Mouse (Mus musculus) limb, embryonic 14.5 days (tissue): ENCODE measurements around the gene Olfr114. TPM values are rescaled to one million over a fixed set of nuclear protein-coding genes. Genes with fewer than 3 reads are reported as not detected.

Experiments used
- ATAC-seq: fragments of 200-750 bp; cut with Nextera tagmentation; 2 replicates; pipeline ENCODE4 v1.8.0; 2017; ENCODE audit warnings: low read depth, moderate number of reproducible peaks, moderate TSS enrichment; ENCODE audit not compliant: low FRiP score
- DNase-seq: peaks from one replicate; pipeline ENCODE4 v3.0.0-alpha.2; 2015; ENCODE audit warnings: low spot score
- H3K27ac ChIP-seq: fragments of 300-500 bp; sonication (generic); replicated peaks from 2 replicates; pipeline ENCODE4 v1.5.1; 2014; ENCODE audit warnings: low read depth, mild to moderate bottlenecking, low read length, moderate library complexity, mixed read lengths
- H3K27me3 ChIP-seq: fragments of 300-500 bp; sonication (generic); 2 replicates; pipeline ENCODE4 v1.6.1; 2014; ENCODE audit warnings: low read length, mixed read lengths; ENCODE audit not compliant: control insufficient read depth, insufficient read depth
- H3K36me3 ChIP-seq: fragments of 300-500 bp; sonication (generic); 2 replicates; pipeline ENCODE4 v1.6.1; 2014; ENCODE audit warnings: mild to moderate bottlenecking, low read length, moderate library complexity, mixed read lengths; ENCODE audit not compliant: control insufficient read depth, insufficient read depth
- H3K4me1 ChIP-seq: fragments of 300-500 bp; sonication (generic); 2 replicates; pipeline ENCODE4 v1.6.1; 2014; ENCODE audit warnings: antibody characterized with exemption, low read length, mixed read lengths; ENCODE audit not compliant: control insufficient read depth, insufficient read depth
- H3K4me2 ChIP-seq: fragments of 300-500 bp; sonication (generic); replicated peaks from 2 replicates; pipeline ENCODE4 v1.6.1; 2014; ENCODE audit warnings: low read depth, mild to moderate bottlenecking, low read length, moderate library complexity; ENCODE audit not compliant: severe bottlenecking
- H3K4me3 ChIP-seq: fragments of 300-500 bp; sonication (generic); replicated peaks from 2 replicates; pipeline ENCODE4 v1.5.1; 2014; ENCODE audit warnings: low read length
- H3K9ac ChIP-seq: fragments of 300-500 bp; sonication (generic); 2 replicates; pipeline ENCODE4 v1.6.1; 2014; ENCODE audit warnings: mild to moderate bottlenecking, low read depth, low read length, moderate library complexity; ENCODE audit not compliant: severe bottlenecking
- H3K9me3 ChIP-seq: fragments of 300-500 bp; sonication (generic); 2 replicates; pipeline ENCODE4 v1.6.1; 2016; ENCODE audit warnings: low read length; ENCODE audit not compliant: control insufficient read depth
- POLR2A ChIP-seq: fragments of 200-500 bp; IDR thresholded peaks from 2 replicates; pipeline ENCODE4 v1.8.0; 2012; ENCODE audit warnings: inconsistent platforms, mild to moderate bottlenecking, moderate library complexity, borderline replicate concordance; ENCODE audit not compliant: insufficient read depth, insufficient read length; ENCODE audit errors: extremely low read depth
- WGBS: fragments of 180-500 bp; shearing (Covaris S2); extraction: QIAGEN DNeasy Blood & Tissue Kit; methylation state at CpG from one replicate; pipeline ENCODE4 v1.1.7; 2014; 5-methylcytosine and 5-hydroxymethylcytosine counted together
- polyA plus RNA-seq, 2 experiments: library from polyadenylated mRNA; depleted of rRNA in 1 of 2; stranded (reverse) in 1 of 2; unstranded in 1 of 2; fragments of >200 nt; fragmentation: Nextera tagmentation in 1 of 2; extraction: Ambion mirVana in 1 of 2; gene quantifications; 2 replicates each; pipeline versions ENCODE4 v1.2.1 to v1.2.3; 2012 to 2014

Olfr114 gene
- polyA plus RNA-seq, 2 experiments: not detected

DNA sequence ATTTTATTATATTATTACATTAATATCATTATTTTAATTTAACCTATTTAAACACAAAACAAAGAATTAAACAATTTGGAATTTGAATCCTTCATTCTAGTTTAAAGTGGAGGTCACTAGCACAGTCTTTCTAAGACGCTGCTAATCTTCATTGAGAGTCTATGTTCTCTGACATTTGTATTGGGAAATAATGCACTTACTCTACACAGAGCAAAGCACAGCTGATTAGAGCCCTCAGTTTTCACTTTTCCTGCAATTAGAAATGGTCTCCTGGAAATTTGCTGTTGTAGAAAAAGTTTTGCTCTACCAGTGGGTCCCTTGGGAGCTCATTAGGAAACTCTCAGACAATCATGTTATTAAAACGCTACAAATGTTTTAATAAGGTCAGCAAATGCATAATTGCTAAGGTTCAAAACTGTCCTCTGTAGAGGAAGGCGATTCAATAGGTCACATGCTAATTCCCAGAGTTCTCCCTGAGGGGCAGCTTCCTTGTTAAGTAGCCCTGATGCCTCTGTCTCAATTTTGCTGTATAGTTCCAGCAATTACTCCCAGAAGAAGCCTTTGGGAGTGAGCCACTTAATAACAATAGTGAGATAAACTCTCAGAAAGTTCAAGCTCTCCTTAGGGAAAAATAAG is 48.6 kb downstream of the Olfr114 start:
- WGBS: 53% methylated on average over 3 of the region's 3 CpGs
- DNase-seq: no peak
- Histone ChIP-seq H3K9me3 (no peaks in the 10 kb centered on the region), H3K4me1 (no peaks in the 10 kb centered on the region), H3K4me2 (no peak overlapping the region), H3K36me3 (no peaks in the 10 kb centered on the region), H3K9ac (no peak overlapping the region), H3K27ac (no peak overlapping the region), H3K4me3 (no peak overlapping the region), H3K27me3 (no peaks in the 10 kb centered on the region)
- no peak for ATAC-seq
- TF ChIP-seq POLR2A: no peak

DNA sequence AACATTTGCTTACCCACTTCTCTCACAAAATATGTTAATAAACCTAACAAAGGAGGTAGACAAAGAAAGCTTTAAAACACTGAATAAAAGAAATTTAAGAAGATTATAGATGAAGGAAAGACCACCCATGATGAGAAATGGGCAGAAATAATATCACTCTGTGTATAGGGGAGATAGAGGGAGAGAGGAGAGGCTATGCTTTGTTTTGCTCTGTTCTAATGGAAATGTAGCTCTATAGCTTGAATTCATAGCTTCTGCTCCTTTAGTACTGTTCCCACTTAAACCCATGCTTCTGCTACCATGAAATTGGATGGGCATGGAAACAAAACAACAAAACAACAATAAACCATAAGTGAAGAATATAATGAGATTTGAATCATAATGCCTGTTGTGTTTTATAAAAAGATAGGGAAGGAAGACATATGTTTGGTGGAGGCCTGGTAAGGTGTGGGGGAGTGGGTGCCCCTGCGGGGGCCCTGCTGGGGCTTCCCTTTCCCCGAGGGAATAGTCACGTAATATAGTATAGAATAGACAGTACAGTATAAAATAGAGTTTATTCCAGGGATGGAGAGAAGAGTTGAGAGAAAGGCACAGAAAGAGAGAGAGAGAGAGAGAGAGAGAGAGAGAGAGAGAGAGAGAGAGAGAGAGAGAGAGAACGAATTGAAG is 51.0 kb downstream of the Olfr114 start:
- DNase-seq: no peak
- H3K4me3 ChIP-seq: no peak overlapping the region
- no peak for ATAC-seq

More for the DNA sequence above, 51.0 kb downstream of the Olfr114 start:
- 83% methylated on average over 4 of the region's 4 CpGs for WGBS
- H3K4me2 ChIP-seq: no peak overlapping the region
- H3K9ac ChIP-seq: no peak overlapping the region
- H3K9me3 ChIP-seq: no peaks in the 10 kb centered on the region
- no peak for TF ChIP-seq POLR2A
- no peaks in the 10 kb centered on the region for H3K36me3 ChIP-seq
- no peaks in the 10 kb centered on the region for H3K4me1 ChIP-seq
- no peaks in the 10 kb centered on the region for H3K27me3 ChIP-seq
- H3K27ac ChIP-seq: no peak overlapping the region

Other genes starting within 250 kb of the Olfr114 start
- gene Olfr104-ps, start 233.2 kb downstream of the Olfr114 start, polyA plus RNA-seq (2012; rRNA removed): not detected in 2 replicates
- not detected in 2 replicates for gene Olfr104-ps, start 233.2 kb downstream of the Olfr114 start, polyA plus RNA-seq (2014; fragmentation: Nextera tagmentation; extraction: Ambion mirVana)
- gene Olfr105-ps, start 213.7 kb downstream of the Olfr114 start, polyA plus RNA-seq (2012; rRNA removed): not detected in 2 replicates
- gene Olfr105-ps, start 213.7 kb downstream of the Olfr114 start, polyA plus RNA-seq (2014; fragmentation: Nextera tagmentation; extraction: Ambion mirVana): not detected in 2 replicates
- not detected in 2 replicates for gene Olfr106-ps, start 202.3 kb downstream of the Olfr114 start, polyA plus RNA-seq (2012; rRNA removed)
- not detected in 2 replicates for gene Olfr106-ps, start 202.3 kb downstream of the Olfr114 start, polyA plus RNA-seq (2014; fragmentation: Nextera tagmentation; extraction: Ambion mirVana)
- not detected in 2 replicates for gene Olfr107, start 193.5 kb downstream of the Olfr114 start, polyA plus RNA-seq (2012; rRNA removed)
- gene Olfr107, start 193.5 kb downstream of the Olfr114 start, polyA plus RNA-seq (2014; fragmentation: Nextera tagmentation; extraction: Ambion mirVana): not detected in 2 replicates
- not detected in 2 replicates for gene Olfr108, start 147.3 kb downstream of the Olfr114 start, polyA plus RNA-seq (2012; rRNA removed)
- gene Olfr108, start 147.3 kb downstream of the Olfr114 start, polyA plus RNA-seq (2014; fragmentation: Nextera tagmentation; extraction: Ambion mirVana): not detected in 2 replicates
- gene Olfr109, start 133.8 kb downstream of the Olfr114 start, polyA plus RNA-seq (2012; rRNA removed): not detected in 2 replicates
- gene Olfr109, start 133.8 kb downstream of the Olfr114 start, polyA plus RNA-seq (2014; fragmentation: Nextera tagmentation; extraction: Ambion mirVana): not detected in 2 replicates
- 0.06 and 0.13 TPM in 2 replicates for gene H2-M2, start 109.2 kb downstream of the Olfr114 start, polyA plus RNA-seq (2012; rRNA removed)
- 0.21 TPM in 1 of 2 replicates, not detected in the other for gene H2-M2, start 109.2 kb downstream of the Olfr114 start, polyA plus RNA-seq (2014; fragmentation: Nextera tagmentation; extraction: Ambion mirVana)
- not detected in 2 replicates for gene Olfr110, start 100.3 kb downstream of the Olfr114 start, polyA plus RNA-seq (2012; rRNA removed)
- gene Olfr110, start 100.3 kb downstream of the Olfr114 start, polyA plus RNA-seq (2014; fragmentation: Nextera tagmentation; extraction: Ambion mirVana): not detected in 2 replicates
- 0.09 and 0.28 TPM in 2 replicates for gene Olfr111, start 84.7 kb downstream of the Olfr114 start, polyA plus RNA-seq (2012; rRNA removed)
- not detected in 2 replicates for gene Olfr111, start 84.7 kb downstream of the Olfr114 start, polyA plus RNA-seq (2014; fragmentation: Nextera tagmentation; extraction: Ambion mirVana)
- gene Olfr112, start 23.3 kb downstream of the Olfr114 start, polyA plus RNA-seq (2012; rRNA removed): not detected in 2 replicates
- not detected in 2 replicates for gene Olfr112, start 23.3 kb downstream of the Olfr114 start, polyA plus RNA-seq (2014; fragmentation: Nextera tagmentation; extraction: Ambion mirVana)
- gene Olfr113, start 15.1 kb downstream of the Olfr114 start, polyA plus RNA-seq (2012; rRNA removed): not detected in 2 replicates
- gene Olfr113, start 15.1 kb downstream of the Olfr114 start, polyA plus RNA-seq (2014; fragmentation: Nextera tagmentation; extraction: Ambion mirVana): not detected in 2 replicates
- gene Olfr115, start 34.4 kb upstream of the Olfr114 start, polyA plus RNA-seq (2012; rRNA removed): not detected in 2 replicates
- not detected in 2 replicates for gene Olfr115, start 34.4 kb upstream of the Olfr114 start, polyA plus RNA-seq (2014; fragmentation: Nextera tagmentation; extraction: Ambion mirVana)
- gene Olfr116, start 34.5 kb upstream of the Olfr114 start, polyA plus RNA-seq (2012; rRNA removed): not detected in 2 replicates
- not detected in 2 replicates for gene Olfr116, start 34.5 kb upstream of the Olfr114 start, polyA plus RNA-seq (2014; fragmentation: Nextera tagmentation; extraction: Ambion mirVana)
- gene Olfr117, start 71.0 kb upstream of the Olfr114 start, polyA plus RNA-seq (2012; rRNA removed): not detected in 2 replicates
- not detected in 2 replicates for gene Olfr117, start 71.0 kb upstream of the Olfr114 start, polyA plus RNA-seq (2014; fragmentation: Nextera tagmentation; extraction: Ambion mirVana)
- not detected in 2 replicates for gene Olfr118, start 74.2 kb upstream of the Olfr114 start, polyA plus RNA-seq (2012; rRNA removed)
- gene Olfr118, start 74.2 kb upstream of the Olfr114 start, polyA plus RNA-seq (2014; fragmentation: Nextera tagmentation; extraction: Ambion mirVana): not detected in 2 replicates
- not detected in 2 replicates for gene Olfr119, start 103.8 kb upstream of the Olfr114 start, polyA plus RNA-seq (2012; rRNA removed)
- not detected in 2 replicates for gene Olfr119, start 103.8 kb upstream of the Olfr114 start, polyA plus RNA-seq (2014; fragmentation: Nextera tagmentation; extraction: Ambion mirVana)
- gene Olfr120, start 129.1 kb upstream of the Olfr114 start, polyA plus RNA-seq (2012; rRNA removed): not detected in 2 replicates
- gene Olfr120, start 129.1 kb upstream of the Olfr114 start, polyA plus RNA-seq (2014; fragmentation: Nextera tagmentation; extraction: Ambion mirVana): not detected in 2 replicates
- not detected in 2 replicates for gene Olfr121, start 156.1 kb upstream of the Olfr114 start, polyA plus RNA-seq (2012; rRNA removed)
- not detected in 2 replicates for gene Olfr121, start 156.1 kb upstream of the Olfr114 start, polyA plus RNA-seq (2014; fragmentation: Nextera tagmentation; extraction: Ambion mirVana)
- gene Olfr122, start 175.9 kb upstream of the Olfr114 start, polyA plus RNA-seq (2012; rRNA removed): not detected in 2 replicates
- gene Olfr122, start 175.9 kb upstream of the Olfr114 start, polyA plus RNA-seq (2014; fragmentation: Nextera tagmentation; extraction: Ambion mirVana): not detected in 2 replicates
- not detected in 2 replicates for gene Olfr123, start 200.8 kb upstream of the Olfr114 start, polyA plus RNA-seq (2012; rRNA removed)
- not detected in 2 replicates for gene Olfr123, start 200.8 kb upstream of the Olfr114 start, polyA plus RNA-seq (2014; fragmentation: Nextera tagmentation; extraction: Ambion mirVana)
- gene Olfr124, start 207.1 kb upstream of the Olfr114 start, polyA plus RNA-seq (2012; rRNA removed): not detected in 2 replicates
- not detected in 2 replicates for gene Olfr124, start 207.1 kb upstream of the Olfr114 start, polyA plus RNA-seq (2014; fragmentation: Nextera tagmentation; extraction: Ambion mirVana)
- not detected in 2 replicates for gene Olfr125, start 240.2 kb upstream of the Olfr114 start, polyA plus RNA-seq (2012; rRNA removed)
- not detected in 2 replicates for gene Olfr125, start 240.2 kb upstream of the Olfr114 start, polyA plus RNA-seq (2014; fragmentation: Nextera tagmentation; extraction: Ambion mirVana)